Mouse (Mus musculus) liver, embryonic 12.5 days (tissue): ENCODE measurements at regions not wholly inside any gene's neighbourhood (a gene's known extent, or its start where the extent isn't known, plus 50 kb on each side); places are given as distances from the start of the nearest gene placed in this dataset.
"Not testable (repeated sequence)": the region's sequence is repeated elsewhere in the genome, so short reads cannot be mapped to it uniquely, and the experiment has no call there.

Experiments
- ATAC-seq: fragments of 200-750 bp; cut with Nextera tagmentation; 2 replicates; pipeline ENCODE4 v1.8.0; 2017; ENCODE audit warnings: moderate number of reproducible peaks, mild to moderate bottlenecking, moderate library complexity
- H3K27ac ChIP-seq: fragments of 300-500 bp; sonication (generic); 2 replicates; pipeline ENCODE4 v1.5.1; 2016; ENCODE audit warnings: mild to moderate bottlenecking
- H3K27me3 ChIP-seq: fragments of 300-500 bp; sonication (generic); replicated peaks from 2 replicates; pipeline ENCODE4 v1.6.1; 2016; ENCODE audit warnings: mild to moderate bottlenecking, moderate library complexity
- H3K36me3 ChIP-seq: fragments of 300-500 bp; sonication (generic); 2 replicates; pipeline ENCODE4 v1.6.1; 2016; ENCODE audit warnings: mild to moderate bottlenecking, moderate library complexity
- H3K4me1 ChIP-seq: fragments of 300-500 bp; sonication (generic); 2 replicates; pipeline ENCODE4 v1.6.1; 2016
- H3K4me2 ChIP-seq: fragments of 300-500 bp; sonication (generic); 2 replicates; pipeline ENCODE4 v1.6.1; 2016; ENCODE audit warnings: mild to moderate bottlenecking, moderate library complexity
- H3K4me3 ChIP-seq: fragments of 300-500 bp; sonication (generic); 2 replicates; pipeline ENCODE4 v1.5.1; 2016; ENCODE audit warnings: mild to moderate bottlenecking, moderate library complexity
- H3K9ac ChIP-seq: fragments of 300-500 bp; sonication (generic); 2 replicates; pipeline ENCODE4 v1.6.1; 2016; ENCODE audit warnings: mild to moderate bottlenecking, moderate library complexity
- H3K9me3 ChIP-seq: fragments of 300-500 bp; sonication (generic); replicated peaks from 2 replicates; pipeline ENCODE4 v1.6.1; 2016; ENCODE audit warnings: mild to moderate bottlenecking, moderate library complexity
- WGBS: fragments of 180-500 bp; shearing (Covaris S2); methylation state at CpG from one replicate; pipeline ENCODE4 v1.1.7; 2016; ENCODE audit not compliant: insufficient replicate concordance; 5-methylcytosine and 5-hydroxymethylcytosine counted together

- no peak overlapping the region for H3K27ac ChIP-seq
- WGBS, result 67% methylated on average over 2 of the region's 2 CpGs
Measured at GRCm38 (mm10) chr13:85035903-85036302, 153.3 kb upstream of the Ccnh start.

GRCm38 (mm10) chr13:85036830-85037229 is 152.4 kb upstream of the Ccnh start:
- Histone ChIP-seq H3K9me3 (peaks cover 4% of the 10 kb centered on the region; the same call in 1 of the 2 replicates), H3K27me3 (no peaks in the 10 kb centered on the region), H3K9ac (no peak overlapping the region), H3K4me3 (no peak overlapping the region), H3K27ac (no peak overlapping the region), H3K4me2 (no peak overlapping the region), H3K4me1 (no peaks in the 10 kb centered on the region), H3K36me3 (no peaks in the 10 kb centered on the region)
- 38% methylated on average over 1 of the region's 1 CpGs for WGBS
- ATAC-seq, result no peak

More at GRCm38 (mm10) chr13:85035903-85036302, 153.3 kb upstream of the Ccnh start:
- ATAC-seq, result no peak
- no peaks in the 10 kb centered on the region for H3K36me3 ChIP-seq
- no peaks in the 10 kb centered on the region for H3K4me1 ChIP-seq
- H3K9ac ChIP-seq, result no peak overlapping the region
- no peak overlapping the region for H3K4me3 ChIP-seq
- no peaks in the 10 kb centered on the region for H3K27me3 ChIP-seq
- H3K9me3 ChIP-seq, result peaks cover 4% of the 10 kb centered on the region; the same call in 1 of the 2 replicates
- no peak overlapping the region for H3K4me2 ChIP-seq

GRCm38 (mm10) chr13:85066585-85067550 is 122.3 kb upstream of the Ccnh start:
- H3K4me2 ChIP-seq, result no peak overlapping the region
- H3K36me3 ChIP-seq, result no peaks in the 10 kb centered on the region
- ATAC-seq, result no peak
- no peaks in the 10 kb centered on the region for H3K9me3 ChIP-seq
- H3K9ac ChIP-seq, result no peak overlapping the region
- H3K4me3 ChIP-seq, result no peak overlapping the region
- no peaks in the 10 kb centered on the region for H3K27me3 ChIP-seq
- WGBS, result 55% methylated on average over 6 of the region's 6 CpGs
- no peaks in the 10 kb centered on the region for H3K4me1 ChIP-seq
- H3K27ac ChIP-seq, result no peak overlapping the region

- Histone ChIP-seq H3K4me1 (no peaks in the 10 kb centered on the region), H3K4me2 (no peak overlapping the region), H3K27ac (no peak overlapping the region), H3K9ac (no peak overlapping the region), H3K27me3 (no peaks in the 10 kb centered on the region), H3K36me3 (no peaks in the 10 kb centered on the region), H3K9me3 (no peaks in the 10 kb centered on the region), H3K4me3 (no peak overlapping the region)
- no peak for ATAC-seq
- WGBS, result 58% methylated on average over 5 of the region's 5 CpGs
Measured at GRCm38 (mm10) chr13:85067551-85068283, 121.5 kb upstream of the Ccnh start.

GRCm38 (mm10) chr13:85068403-85068802 is 120.8 kb upstream of the Ccnh start:
- H3K4me2 ChIP-seq, result no peak overlapping the region
- no peak overlapping the region for H3K9ac ChIP-seq
- no peaks in the 10 kb centered on the region for H3K4me1 ChIP-seq
- H3K27me3 ChIP-seq, result no peaks in the 10 kb centered on the region
- no peak overlapping the region for H3K27ac ChIP-seq
- no peaks in the 10 kb centered on the region for H3K9me3 ChIP-seq
- no peaks in the 10 kb centered on the region for H3K36me3 ChIP-seq
- H3K4me3 ChIP-seq, result no peak overlapping the region
- WGBS, result 61% methylated on average over 3 of the region's 3 CpGs
- ATAC-seq, result no peak

GRCm38 (mm10) chr13:85083335-85083734 is 105.9 kb upstream of the Ccnh start:
- Histone ChIP-seq H3K4me2 (no peak overlapping the region), H3K27ac (no peak overlapping the region), H3K27me3 (no peaks in the 10 kb centered on the region), H3K4me1 (no peaks in the 10 kb centered on the region), H3K9me3 (no peaks in the 10 kb centered on the region), H3K4me3 (no peak overlapping the region), H3K36me3 (no peaks in the 10 kb centered on the region), H3K9ac (no peak overlapping the region)
- ATAC-seq, result no peak
- WGBS, result 68% methylated on average over 5 of the region's 5 CpGs

- no peaks in the 10 kb centered on the region for H3K27me3 ChIP-seq
- H3K9me3 ChIP-seq, result no peaks in the 10 kb centered on the region
- no peak for ATAC-seq
- H3K27ac ChIP-seq, result no peak overlapping the region
- no peak overlapping the region for H3K4me3 ChIP-seq
- H3K36me3 ChIP-seq, result no peaks in the 10 kb centered on the region
- no peaks in the 10 kb centered on the region for H3K4me1 ChIP-seq
- H3K9ac ChIP-seq, result no peak overlapping the region
- no peak overlapping the region for H3K4me2 ChIP-seq
Measured at GRCm38 (mm10) chr13:85083742-85084141, 105.5 kb upstream of the Ccnh start.

GRCm38 (mm10) chr13:85096174-85096573 is 93.0 kb upstream of the Ccnh start:
- H3K27me3 ChIP-seq, result no peaks in the 10 kb centered on the region
- no peaks in the 10 kb centered on the region for H3K36me3 ChIP-seq
- H3K4me2 ChIP-seq, result no peak overlapping the region
- WGBS, result 16% methylated on average over 7 of the region's 7 CpGs
- H3K9ac ChIP-seq, result no peak overlapping the region
- no peak for ATAC-seq
- no peak overlapping the region for H3K4me3 ChIP-seq
- no peaks in the 10 kb centered on the region for H3K4me1 ChIP-seq
- peaks cover 10% of the 10 kb centered on the region for H3K9me3 ChIP-seq
- H3K27ac ChIP-seq, result no peak overlapping the region

- no peak overlapping the region for H3K27ac ChIP-seq
- no peaks in the 10 kb centered on the region for H3K27me3 ChIP-seq
- H3K9ac ChIP-seq, result no peak overlapping the region
- ATAC-seq, result no peak
- H3K4me1 ChIP-seq, result no peaks in the 10 kb centered on the region
- no peaks in the 10 kb centered on the region; the same call in 1 of the 2 replicates for H3K9me3 ChIP-seq
- 76% methylated on average over 2 of the region's 2 CpGs for WGBS
- no peak overlapping the region for H3K4me3 ChIP-seq
- no peaks in the 10 kb centered on the region for H3K36me3 ChIP-seq
- H3K4me2 ChIP-seq, result no peak overlapping the region
Measured at GRCm38 (mm10) chr13:85123309-85123708, 65.9 kb upstream of the Ccnh start.

GRCm38 (mm10) chr13:85126573-85127547 is 62.3 kb upstream of the Ccnh start:
- H3K4me2 ChIP-seq, H3K4me3 ChIP-seq, H3K4me1 ChIP-seq, H3K36me3 ChIP-seq, H3K9ac ChIP-seq, H3K9me3 ChIP-seq, H3K27me3 ChIP-seq, H3K27ac ChIP-seq: not testable (repeated sequence)
- ATAC-seq, result peak; percentile 100
- 75% methylated on average over 18 of the region's 18 CpGs for WGBS

- Histone ChIP-seq H3K9me3 (no peaks in the 10 kb centered on the region; the same call in 1 of the 2 replicates), H3K4me2 (no peak overlapping the region), H3K36me3 (no peaks in the 10 kb centered on the region), H3K4me3 (no peak overlapping the region), H3K27ac (no peak overlapping the region), H3K9ac (no peak overlapping the region), H3K4me1 (no peaks in the 10 kb centered on the region), H3K27me3 (no peaks in the 10 kb centered on the region)
- WGBS, result 42% methylated on average over 1 of the region's 1 CpGs
- ATAC-seq, result no peak
Measured at GRCm38 (mm10) chr13:85127548-85127925, 61.7 kb upstream of the Ccnh start.
